Mouse (Mus musculus) intestine, postnatal 0 days (tissue): ENCODE measurements around the gene Immt. TPM values are rescaled to one million over a fixed set of nuclear protein-coding genes. Genes with fewer than 3 reads are reported as not detected.
A peak's percentile ranks its signal among the peaks of the same experiment; 100 is the strongest.

Experiments used
- ATAC-seq: fragments of 200-750 bp; cut with Nextera tagmentation; 2 replicates; pipeline ENCODE4 v1.8.0; 2017; ENCODE audit warnings: mild to moderate bottlenecking, moderate TSS enrichment, moderate library complexity
- H3K27ac ChIP-seq: fragments of 300-500 bp; sonication (generic); 2 replicates; pipeline ENCODE4 v1.5.1; 2014; ENCODE audit warnings: mild to moderate bottlenecking, low read depth, low read length, moderate library complexity
- H3K27me3 ChIP-seq: fragments of 300-500 bp; sonication (generic); replicated peaks from 2 replicates; pipeline ENCODE4 v1.6.1; 2014; ENCODE audit warnings: low read length, mixed read lengths; ENCODE audit not compliant: control insufficient read depth, insufficient read depth
- H3K36me3 ChIP-seq: fragments of 300-500 bp; sonication (generic); 2 replicates; pipeline ENCODE4 v1.6.1; 2014; ENCODE audit warnings: mild to moderate bottlenecking, moderate library complexity; ENCODE audit not compliant: control insufficient read depth, insufficient read depth
- H3K4me1 ChIP-seq: fragments of 300-500 bp; sonication (generic); replicated peaks from 2 replicates; pipeline ENCODE4 v1.6.1; 2014; ENCODE audit warnings: antibody characterized with exemption, low read length, mixed read lengths; ENCODE audit not compliant: control insufficient read depth, insufficient read depth
- H3K4me2 ChIP-seq: fragments of 300-500 bp; sonication (generic); replicated peaks from 2 replicates; pipeline ENCODE4 v1.6.1; 2014; ENCODE audit warnings: low read depth, mild to moderate bottlenecking, moderate library complexity
- H3K4me3 ChIP-seq: fragments of 300-500 bp; sonication (generic); 2 replicates; pipeline ENCODE4 v1.5.1; 2014; ENCODE audit warnings: low read depth, low read length
- H3K9ac ChIP-seq: fragments of 300-500 bp; sonication (generic); 2 replicates; pipeline ENCODE4 v1.6.1; 2014; ENCODE audit warnings: mild to moderate bottlenecking, low read depth, low read length
- H3K9me3 ChIP-seq: fragments of 300-500 bp; sonication (generic); 2 replicates; pipeline ENCODE4 v1.6.1; 2016; ENCODE audit warnings: mixed run types; ENCODE audit not compliant: control insufficient read depth
- CTCF ChIP-seq: sonication (generic); IDR thresholded peaks from 2 replicates; pipeline ENCODE4 v1.5.1; 2016; ENCODE audit warnings: low read depth, mild to moderate bottlenecking, control low read depth, antibody characterized with exemption, moderate library complexity
- WGBS: fragments of 180-500 bp; shearing (Covaris S2); extraction: QIAGEN DNeasy Blood & Tissue Kit; methylation state at CpG from one replicate; pipeline ENCODE4 v1.1.7; 2014; 5-methylcytosine and 5-hydroxymethylcytosine counted together
- polyA plus RNA-seq: library from polyadenylated mRNA; unstranded; fragments of >200 nt; fragmentation: Nextera tagmentation; extraction: Ambion mirVana; gene quantifications from 2 replicates; pipeline ENCODE4 v1.2.1, GENCODE M21; 2015

Gene Immt
- polyA plus RNA-seq, 1 experiment from 2014 or later: 180 TPM

DNA sequence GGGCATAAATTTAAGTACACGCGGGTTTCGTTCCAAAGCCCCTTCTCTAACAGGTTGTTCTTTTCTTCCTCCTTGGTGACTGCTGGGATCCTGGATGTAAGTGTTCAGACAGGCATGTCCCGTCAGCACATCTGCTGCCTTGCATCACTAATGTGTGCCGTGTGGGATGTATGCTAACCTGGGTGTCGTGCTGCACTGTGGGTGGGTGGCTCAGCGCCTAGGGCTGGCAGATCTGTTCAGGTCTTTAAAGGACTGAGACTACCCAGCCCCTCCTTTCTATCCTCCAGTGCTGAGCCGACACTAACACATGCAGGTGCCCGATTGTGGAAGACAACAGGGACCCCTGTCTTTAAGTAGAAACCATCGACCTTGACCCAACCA lies 29.4 kb upstream of the Immt start:
- H3K4me3 ChIP-seq: no peak overlapping the region
- no peak for ATAC-seq

DNA sequence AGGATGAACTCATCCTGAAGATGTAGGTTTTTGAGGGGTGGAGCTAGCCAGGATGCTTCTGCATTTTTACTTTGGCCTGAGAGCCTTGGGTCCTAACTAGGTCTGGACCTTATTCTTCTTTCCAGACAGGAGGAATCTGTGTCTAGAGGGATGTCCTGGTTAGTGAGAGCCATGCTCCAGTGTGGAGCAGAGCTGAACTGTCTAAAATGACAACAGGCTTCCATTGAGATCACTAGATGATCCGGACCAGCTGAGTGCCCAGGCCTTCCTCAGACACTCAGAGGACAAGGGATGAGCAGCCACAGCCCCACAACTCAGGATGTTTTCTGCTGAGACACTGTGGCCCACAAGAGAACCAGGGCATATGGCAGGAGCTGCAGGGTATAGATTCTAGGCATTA lies 27.5 kb upstream of the Immt start:
- no peak overlapping the region for H3K27ac ChIP-seq
- H3K4me3 ChIP-seq: no peak overlapping the region
- no peaks in the 10 kb centered on the region for H3K36me3 ChIP-seq
- no peak overlapping the region for H3K4me2 ChIP-seq
- no peak for TF ChIP-seq CTCF
- 92% methylated on average over 1 of the region's 1 CpGs for WGBS
- H3K4me1 ChIP-seq: no peaks in the 10 kb centered on the region
- no peaks in the 10 kb centered on the region for H3K9me3 ChIP-seq
- ATAC-seq: no peak
- no peak overlapping the region for H3K9ac ChIP-seq
- H3K27me3 ChIP-seq: no peaks in the 10 kb centered on the region

More for the DNA sequence above, 29.4 kb upstream of the Immt start:
- H3K27ac ChIP-seq: no peak overlapping the region
- no peak overlapping the region for H3K9ac ChIP-seq
- H3K36me3 ChIP-seq: no peaks in the 10 kb centered on the region
- H3K4me2 ChIP-seq: no peak overlapping the region
- no peaks in the 10 kb centered on the region for H3K9me3 ChIP-seq
- H3K4me1 ChIP-seq: no peaks in the 10 kb centered on the region
- 76% methylated on average over 10 of the region's 10 CpGs for WGBS
- TF ChIP-seq CTCF: no peak
- H3K27me3 ChIP-seq: no peaks in the 10 kb centered on the region

DNA sequence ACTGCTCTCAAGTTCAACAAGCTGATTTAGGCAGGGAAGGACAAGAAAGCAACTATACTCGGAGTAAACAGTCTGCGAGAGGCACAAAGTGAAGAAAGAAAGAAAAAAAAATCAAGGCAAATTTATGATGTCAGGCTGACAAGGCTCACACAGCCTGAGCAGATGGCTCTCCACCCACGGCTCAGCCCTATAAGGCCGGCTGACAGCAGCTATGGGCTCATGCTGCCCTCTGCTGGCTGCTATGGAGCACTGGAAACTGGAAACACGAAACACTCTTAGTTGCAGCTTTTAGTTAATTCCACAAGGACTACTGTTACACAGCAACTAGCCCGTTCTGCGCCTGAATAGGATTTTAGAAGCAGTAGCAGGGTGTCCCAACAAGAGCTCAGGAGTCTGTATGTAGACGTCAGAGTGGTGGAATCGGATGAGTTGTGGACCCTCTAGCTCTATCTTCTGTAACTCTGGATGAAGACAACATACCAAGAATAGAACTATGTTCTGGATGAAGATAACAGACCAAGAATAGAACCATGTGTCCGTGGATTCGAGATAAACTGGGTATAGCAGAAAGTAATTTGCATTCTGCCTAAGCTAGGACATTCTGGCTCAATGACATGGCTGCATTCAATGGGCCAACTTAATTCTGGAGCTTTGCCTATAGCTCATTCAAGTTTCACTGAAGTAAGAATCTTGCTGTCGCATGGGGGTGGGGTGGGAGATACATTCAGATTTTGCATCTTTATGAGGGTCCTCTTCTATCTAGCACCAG lies 26.9 kb upstream of the Immt start:
- Histone ChIP-seq H3K27ac (no peak overlapping the region), H3K27me3 (no peaks in the 10 kb centered on the region), H3K9ac (no peak overlapping the region), H3K4me1 (no peaks in the 10 kb centered on the region), H3K36me3 (no peaks in the 10 kb centered on the region), H3K4me3 (no peak overlapping the region), H3K4me2 (no peak overlapping the region), H3K9me3 (no peaks in the 10 kb centered on the region)
- peak; percentile 99 for TF ChIP-seq CTCF
- peak; percentile 74 for ATAC-seq
- WGBS: 20% methylated on average over 12 of the region's 12 CpGs

DNA sequence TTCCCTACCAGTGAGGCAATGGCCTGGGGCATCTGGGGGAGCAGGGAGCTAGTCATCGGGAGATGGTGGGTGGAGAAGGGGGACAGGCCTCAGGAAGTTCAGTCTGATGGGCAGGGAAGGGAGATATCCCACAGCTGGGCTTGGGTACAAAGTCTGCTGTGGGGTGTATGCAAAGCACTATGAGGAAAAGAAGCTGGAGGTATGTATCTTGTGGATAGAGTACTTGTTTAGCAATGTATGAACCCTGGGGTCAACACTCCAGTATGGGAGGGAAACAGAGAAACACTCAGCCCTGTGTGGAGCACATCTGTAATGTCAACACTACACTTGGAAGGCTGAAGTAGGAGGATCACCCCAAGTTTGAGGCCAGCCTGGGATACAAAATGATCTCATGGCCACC lies 24.4 kb upstream of the Immt start:
- Histone ChIP-seq H3K27ac (no peak overlapping the region), H3K9ac (no peak overlapping the region), H3K4me1 (no peaks in the 10 kb centered on the region), H3K9me3 (no peaks in the 10 kb centered on the region), H3K4me2 (no peak overlapping the region), H3K36me3 (0 out of 2 replicates have a peak, but pooled peaks cover 5% of the 10 kb centered on the region), H3K27me3 (no peaks in the 10 kb centered on the region), H3K4me3 (no peak overlapping the region)
- ATAC-seq: peak; percentile 57
- no peak for TF ChIP-seq CTCF
- 25% methylated on average over 1 of the region's 1 CpGs for WGBS

DNA sequence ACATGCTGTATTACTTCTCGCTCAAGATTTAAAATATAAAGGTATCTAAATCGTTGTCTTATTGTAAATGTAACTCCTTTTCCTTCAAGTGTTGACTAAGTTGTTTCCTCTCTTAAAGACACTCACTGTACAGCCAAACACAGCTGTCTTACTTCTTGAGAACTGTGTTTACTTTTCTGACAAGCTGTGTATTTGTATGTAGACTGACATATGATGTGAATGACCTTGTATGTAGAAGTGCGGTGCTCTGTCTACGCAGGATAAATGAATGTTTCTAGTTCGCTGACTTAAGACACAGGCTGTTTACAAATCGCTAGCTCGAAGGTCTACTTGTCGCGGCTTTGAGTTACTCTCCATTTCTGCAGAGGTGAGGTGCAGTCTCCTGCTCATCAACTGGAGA lies 21.2 kb upstream of the Immt start:
- H3K27ac ChIP-seq: no peak overlapping the region
- no peak overlapping the region for H3K9ac ChIP-seq
- TF ChIP-seq CTCF: no peak
- no peaks in the 10 kb centered on the region for H3K4me1 ChIP-seq
- H3K9me3 ChIP-seq: no peaks in the 10 kb centered on the region
- 59% methylated on average over 9 of the region's 9 CpGs for WGBS
- H3K4me2 ChIP-seq: no peak overlapping the region
- peaks cover 19% of the 10 kb centered on the region for H3K36me3 ChIP-seq
- H3K27me3 ChIP-seq: no peaks in the 10 kb centered on the region
- no peak for ATAC-seq
- no peak overlapping the region for H3K4me3 ChIP-seq

DNA sequence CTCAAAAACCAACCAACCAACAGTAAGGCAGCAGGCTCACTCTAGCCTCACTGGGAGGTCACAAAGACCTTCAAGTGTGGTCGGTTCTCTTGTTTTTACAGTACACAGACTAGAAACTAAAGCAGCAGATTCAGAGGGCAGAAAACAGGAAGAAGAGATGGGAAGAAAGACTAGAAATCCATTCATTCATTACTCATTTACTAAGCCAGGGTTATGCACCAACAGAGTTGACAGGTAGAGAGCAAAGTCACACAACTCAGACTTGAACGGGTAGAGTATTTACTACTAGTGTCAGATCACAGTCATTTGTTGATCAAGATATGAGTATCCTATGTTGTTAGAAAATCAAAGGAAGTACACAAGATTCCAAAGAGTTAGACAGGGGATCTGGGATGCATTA lies 18.3 kb upstream of the Immt start:
- TF ChIP-seq CTCF: no peak
- 56% methylated on average over 2 of the region's 2 CpGs for WGBS
- Histone ChIP-seq H3K27ac (no peak overlapping the region), H3K4me3 (no peak overlapping the region), H3K27me3 (no peaks in the 10 kb centered on the region), H3K36me3 (peaks cover 40% of the 10 kb centered on the region), H3K4me2 (no peak overlapping the region), H3K9ac (no peak overlapping the region), H3K9me3 (no peaks in the 10 kb centered on the region), H3K4me1 (no peaks in the 10 kb centered on the region)
- no peak for ATAC-seq
